Mouse (Mus musculus) MEL-GATA-1-ER (cell line): ENCODE data around the gene Hist2h3c2.
"Not testable (repeated sequence)": the region's sequence is repeated elsewhere in the genome, so short reads cannot be mapped to it uniquely, and the experiment has no call there.

Source experiments
- DNase-seq: peaks from one replicate; pipeline ENCODE4 v3.0.0-alpha.2; 2012; ENCODE audit warnings: low read depth; ENCODE audit errors: extremely low read depth

Hist2h3c2 gene

DNA sequence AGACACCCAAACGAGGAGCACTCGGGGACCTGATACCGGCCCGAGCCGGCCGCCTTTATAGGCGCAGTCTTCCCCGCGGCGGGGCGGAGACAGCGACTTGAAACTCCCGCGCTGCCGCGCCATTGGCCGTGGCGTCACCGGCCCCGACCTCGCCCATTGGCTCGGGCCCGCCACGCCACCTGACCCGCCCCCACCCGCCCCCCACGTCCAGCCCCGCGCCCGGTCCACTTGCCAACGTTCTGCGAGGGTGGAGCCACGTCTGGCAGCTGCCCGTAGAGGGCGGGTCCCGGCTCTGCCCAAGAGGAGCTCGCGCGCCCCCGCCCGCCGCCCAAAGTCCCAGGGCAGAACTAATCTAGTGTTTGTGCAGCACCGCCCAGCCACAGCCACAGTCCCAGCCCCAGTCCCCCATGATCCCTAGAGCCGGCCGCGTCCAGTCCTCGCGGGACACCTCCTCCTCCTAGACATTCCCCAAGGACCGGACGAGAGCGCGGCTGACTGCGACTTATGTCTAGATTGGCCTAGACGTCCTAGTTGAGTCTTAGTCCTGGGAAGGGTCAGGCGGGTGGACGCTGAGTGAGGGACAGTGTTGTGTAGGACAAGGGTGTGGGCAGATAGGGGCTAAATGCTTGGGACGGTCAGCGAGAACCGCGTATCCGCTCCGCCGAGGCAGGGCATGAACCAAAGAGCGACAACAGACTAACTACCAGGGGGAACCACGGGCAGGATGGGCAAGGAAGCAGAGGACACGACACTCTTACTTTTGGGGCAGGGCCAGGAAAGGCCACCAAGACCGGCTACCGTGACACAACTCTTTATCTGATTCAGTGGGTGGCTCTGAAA is at the start of gene Hist2h3c2:
Gene Hist2h3c2, minus strand, starts transcription at position 174 of the 840 bp plus-strand sequence.
- DNase-seq = not testable (repeated sequence)

DNA sequence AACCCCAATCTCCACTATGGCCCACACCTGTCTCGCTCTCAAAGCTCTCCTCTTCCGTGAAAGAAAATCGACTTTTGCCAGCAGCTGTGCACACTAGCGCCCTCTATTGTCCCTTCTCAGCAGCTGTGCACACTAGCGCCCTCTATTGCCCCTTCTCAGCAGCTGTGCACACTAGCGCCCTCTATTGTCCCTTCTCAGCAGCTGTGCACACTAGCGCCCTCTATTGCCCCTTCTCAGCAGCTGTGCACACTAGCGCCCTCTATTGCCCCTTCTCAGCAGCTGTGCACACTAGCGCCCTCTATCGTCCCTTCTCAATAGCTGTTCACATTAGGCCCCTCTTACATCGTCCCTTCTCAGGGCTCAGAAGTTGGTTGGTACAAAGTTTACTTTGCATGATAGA is 48.4 kb upstream of the Hist2h3c2 start:
- not testable (repeated sequence) for DNase-seq

DNA sequence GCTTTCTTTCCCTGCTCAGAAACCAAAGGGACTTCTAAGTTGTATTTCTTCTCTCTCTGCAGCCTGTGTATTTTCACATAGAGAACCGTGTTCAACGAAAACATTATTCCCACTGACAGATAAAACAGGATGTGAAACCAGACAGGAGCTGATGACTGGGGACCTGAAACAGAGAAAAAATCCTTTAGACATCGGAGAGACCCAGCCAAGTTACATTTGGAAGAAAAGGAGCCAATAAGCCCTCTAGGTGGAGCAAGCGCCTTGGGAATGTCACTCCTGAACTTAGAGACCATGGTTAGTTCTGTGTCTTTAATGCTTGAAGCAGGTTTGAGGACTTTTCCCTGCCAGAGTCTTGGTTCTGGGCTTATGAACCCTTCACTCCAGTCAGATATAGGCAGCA is 45.5 kb upstream of the Hist2h3c2 start:
- no peak for DNase-seq

- DNase-seq = no peak
Observed at GRCm38 (mm10) chr3:96280660-96281059, 41.7 kb upstream of the Hist2h3c2 start.

GRCm38 (mm10) chr3:96277800-96278624 is 39.1 kb upstream of the Hist2h3c2 start:
- peak; percentile 99 for DNase-seq

DNA sequence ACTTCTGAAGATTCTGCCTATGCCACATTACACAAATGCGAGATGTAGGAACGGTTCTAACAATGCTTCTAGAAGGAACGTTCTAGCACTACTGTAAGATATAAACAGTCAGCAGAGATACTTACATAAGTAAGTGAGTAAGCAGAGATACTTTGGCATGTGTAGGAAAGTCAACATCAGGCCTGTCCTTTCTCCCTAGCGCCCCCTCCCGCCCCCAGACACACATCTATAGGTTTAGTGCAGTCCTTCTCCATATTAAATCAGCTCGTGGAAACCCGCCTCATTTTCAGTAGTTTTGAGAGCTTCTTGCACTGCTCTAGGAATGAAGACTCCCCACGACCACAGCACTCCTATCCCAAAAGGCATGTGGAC is 38.5 kb upstream of the Hist2h3c2 start:
- DNase-seq = peak; percentile 96

- DNase-seq = no peak
Observed at GRCm38 (mm10) chr3:96273591-96274465, 34.9 kb upstream of the Hist2h3c2 start.

DNA sequence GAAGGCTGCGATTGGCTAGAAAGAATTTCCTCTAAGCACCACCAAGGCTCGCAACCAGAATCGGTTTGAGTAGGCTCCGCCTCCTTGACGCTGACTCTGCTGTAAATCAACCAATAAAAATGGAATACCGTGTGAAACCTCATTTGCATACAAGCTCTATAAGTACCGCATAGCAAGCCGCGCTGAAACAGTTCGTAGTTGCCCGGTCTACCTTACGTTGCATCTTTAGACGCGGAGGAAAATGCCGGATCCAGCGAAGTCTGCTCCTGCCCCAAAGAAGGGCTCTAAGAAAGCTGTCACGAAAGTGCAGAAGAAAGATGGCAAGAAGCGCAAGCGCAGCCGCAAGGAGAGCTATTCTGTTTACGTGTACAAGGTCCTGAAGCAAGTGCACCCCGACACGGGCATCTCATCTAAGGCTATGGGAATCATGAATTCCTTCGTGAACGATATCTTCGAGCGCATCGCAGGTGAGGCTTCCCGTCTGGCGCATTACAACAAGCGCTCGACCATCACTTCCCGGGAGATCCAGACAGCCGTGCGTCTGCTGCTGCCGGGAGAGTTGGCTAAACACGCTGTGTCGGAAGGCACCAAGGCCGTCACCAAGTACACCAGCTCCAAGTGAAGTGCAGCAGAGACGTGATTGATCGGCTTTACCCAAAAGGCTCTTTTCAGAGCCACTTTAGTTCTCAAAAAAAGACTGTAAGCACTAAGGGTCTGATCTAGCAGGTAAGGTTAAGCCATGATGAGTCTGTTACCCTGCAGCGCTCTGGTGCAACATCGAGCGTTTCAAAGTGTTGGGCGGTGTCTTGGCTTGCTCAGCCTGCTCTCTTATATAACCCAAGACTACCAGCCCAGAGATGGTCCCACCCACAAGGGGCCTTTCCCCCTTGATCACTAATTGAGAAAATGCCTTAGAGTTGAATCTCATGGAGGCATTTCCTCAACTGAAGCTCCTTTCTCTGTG is 30.9 kb upstream of the Hist2h3c2 start, which contains the start of gene Hist2h2bb:
Gene Hist2h2bb, plus strand, starts transcription at position 242 of the 964 bp plus-strand sequence.
- DNase-seq = peak; percentile 100

DNA sequence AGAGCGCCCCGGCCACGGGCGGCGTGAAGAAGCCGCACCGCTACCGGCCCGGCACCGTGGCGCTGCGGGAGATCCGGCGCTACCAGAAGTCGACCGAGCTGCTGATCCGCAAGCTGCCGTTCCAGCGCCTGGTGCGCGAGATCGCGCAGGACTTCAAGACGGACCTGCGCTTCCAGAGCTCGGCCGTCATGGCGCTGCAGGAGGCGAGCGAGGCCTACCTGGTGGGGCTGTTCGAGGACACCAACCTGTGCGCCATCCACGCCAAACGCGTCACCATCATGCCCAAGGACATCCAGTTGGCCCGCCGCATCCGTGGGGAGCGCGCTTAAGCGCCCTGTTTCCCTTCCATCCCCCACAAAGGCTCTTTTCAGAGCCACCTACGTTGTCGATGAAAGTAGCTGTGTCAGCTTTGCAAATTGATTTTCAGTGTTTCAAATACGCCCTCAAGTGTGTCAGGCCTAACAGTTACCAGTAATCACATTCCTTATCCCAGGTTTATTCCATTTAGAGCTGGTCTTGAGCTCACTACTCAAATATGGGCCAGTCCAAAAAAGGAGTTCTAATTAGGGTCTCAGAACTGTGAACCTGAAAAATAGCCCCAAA is 29.9 kb upstream of the Hist2h3c2 start:
- not testable (repeated sequence) for DNase-seq

DNA sequence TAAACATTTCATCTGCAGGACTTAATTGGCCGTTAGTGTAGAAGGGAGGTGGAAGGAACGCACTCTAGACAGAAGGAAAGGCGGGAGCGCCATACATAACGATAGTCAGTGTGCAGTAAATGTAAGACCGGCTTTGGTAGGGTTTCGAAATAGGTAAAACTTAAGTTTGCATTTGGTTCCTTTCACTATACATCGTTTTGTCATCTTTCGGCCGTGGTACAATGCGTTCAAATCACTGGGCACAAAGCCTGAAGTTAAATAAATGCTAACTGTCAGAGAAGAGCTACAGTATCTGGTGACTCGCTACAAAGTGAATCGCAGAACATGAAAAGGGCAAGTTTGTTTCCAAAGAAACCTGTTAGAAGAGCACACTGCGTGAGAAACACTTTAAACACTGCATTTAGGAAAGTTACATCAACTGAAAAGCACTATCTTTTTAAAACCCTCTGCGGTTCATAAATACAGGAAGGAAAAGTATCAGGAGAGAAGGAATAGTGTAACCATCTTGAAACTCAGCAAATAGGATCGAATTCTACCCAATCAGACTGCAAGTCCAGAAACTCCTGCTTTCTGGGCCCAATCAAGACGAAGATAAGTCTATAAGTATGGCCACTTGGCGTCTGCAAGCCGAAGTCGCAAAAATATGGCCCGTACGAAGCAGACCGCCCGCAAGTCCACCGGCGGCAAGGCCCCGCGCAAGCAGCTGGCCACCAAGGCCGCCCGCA is 29.3 kb upstream of the Hist2h3c2 start, which contains the start of gene Hist2h3b:
Gene Hist2h3b, plus strand, starts transcription at position 604 of the 725 bp plus-strand sequence.
- peak; percentile 100 for DNase-seq

DNA sequence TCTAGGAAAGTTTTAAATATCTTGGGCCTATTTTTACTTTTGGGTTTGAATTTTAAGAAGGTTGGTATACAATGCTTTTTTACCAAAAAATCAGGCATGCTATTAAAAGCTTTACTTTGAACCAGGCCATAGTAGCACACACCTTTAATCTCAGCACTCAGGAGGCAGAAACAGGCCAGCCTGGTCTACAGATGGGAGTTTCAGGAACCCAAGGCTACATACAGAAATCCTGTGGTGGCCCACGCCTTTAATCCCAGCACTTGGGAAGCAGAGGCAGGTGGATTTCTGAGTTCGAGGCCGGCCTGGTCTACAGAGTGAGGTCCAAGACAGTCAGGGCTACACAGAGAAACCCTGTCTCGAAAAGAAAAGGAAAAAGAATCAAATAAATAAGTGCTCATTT is 28.6 kb upstream of the Hist2h3c2 start:
- no peak for DNase-seq

DNA sequence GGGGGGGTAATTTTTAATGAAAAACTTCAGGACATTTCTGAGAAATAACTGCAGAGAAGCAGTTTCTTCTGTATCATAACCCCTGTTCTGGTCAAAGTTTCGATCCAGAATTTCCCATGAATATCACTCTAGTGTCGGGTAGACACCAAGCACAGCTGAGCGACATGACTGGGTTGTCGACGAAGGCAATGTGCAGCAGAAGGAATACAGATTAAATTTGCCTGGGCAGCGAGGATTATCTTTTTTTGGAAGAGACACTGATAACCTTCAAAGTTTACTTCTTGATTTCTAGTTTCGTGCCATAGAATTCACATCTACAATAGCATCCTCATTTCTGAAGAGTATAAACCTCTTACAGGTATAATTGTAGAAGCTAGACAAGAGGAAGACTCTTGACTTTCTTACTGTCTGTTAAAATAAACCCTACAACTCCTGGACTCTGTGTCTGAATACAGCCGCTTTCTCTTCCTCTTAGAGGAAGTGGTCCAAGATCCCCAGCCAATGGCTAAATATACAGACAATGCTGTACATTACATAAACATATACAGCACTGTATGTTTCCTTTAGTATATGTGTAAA is 27.3 kb upstream of the Hist2h3c2 start:
- DNase-seq = peak; percentile 84

DNA sequence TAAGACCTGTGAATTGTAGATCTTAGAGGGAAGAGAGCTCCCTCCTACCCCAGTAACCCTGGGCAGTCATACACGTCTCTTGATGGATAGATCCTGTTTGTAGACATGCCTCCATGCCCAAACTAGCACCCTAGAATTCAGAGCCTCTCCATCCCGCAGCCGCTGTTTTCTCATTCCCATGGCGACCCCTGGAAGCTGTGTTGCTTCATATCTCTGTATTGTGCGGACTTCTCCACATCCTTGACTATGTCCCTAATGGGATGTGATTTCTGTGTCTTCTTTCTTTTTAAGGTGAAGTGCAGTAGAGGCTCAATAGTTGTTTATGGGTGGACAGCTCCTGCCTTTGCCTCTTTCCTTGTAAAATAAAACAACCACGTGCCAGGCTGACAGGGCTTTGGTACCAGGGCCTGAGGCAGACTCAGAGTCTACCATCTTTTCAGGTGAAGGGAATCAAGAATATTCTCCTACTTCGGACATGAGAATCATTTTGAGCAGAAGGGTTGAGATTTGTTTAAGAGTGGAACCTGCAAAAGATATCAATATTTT is 25.6 kb upstream of the Hist2h3c2 start:
- no peak for DNase-seq

DNA sequence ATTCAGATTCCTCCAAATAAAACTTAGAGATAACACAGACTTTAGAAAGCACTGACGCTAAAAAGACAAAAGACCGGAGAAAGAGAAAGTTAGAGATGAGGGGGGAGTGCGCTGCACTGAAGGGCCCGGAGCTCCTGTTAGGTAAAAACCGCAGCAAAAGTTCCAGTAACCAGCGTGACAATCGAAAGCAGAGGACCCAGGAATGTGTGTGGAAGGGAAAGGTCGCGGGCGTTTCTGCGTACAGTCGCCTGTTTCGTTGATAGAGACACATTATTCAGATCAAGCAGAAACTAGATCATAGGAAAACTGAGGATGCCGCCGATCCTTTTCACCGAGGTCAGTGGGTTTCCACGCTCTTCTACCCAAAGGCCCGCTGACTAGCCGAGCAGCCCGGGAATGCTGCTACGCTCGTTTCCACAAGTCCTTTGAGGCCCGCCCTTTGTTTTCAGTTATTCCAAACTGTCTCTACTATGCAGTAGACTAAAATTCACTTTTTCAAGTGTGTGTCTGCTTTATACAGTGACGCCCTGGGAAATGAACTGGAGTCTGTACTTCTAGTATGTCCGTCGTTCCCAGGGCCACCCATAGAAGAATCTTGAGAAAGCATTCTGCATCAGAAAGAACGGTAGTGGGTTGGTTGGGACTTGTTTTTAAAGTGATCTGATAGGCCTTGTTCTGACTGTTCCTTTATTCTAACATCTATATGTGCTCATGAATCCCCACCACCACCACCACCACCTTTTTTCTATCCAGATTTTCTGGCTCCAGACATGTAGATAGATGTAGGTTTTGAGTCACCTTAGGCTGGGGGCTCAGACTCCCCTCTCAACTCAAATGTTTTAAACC is 24.9 kb upstream of the Hist2h3c2 start:
- DNase-seq = peak; percentile 83

GRCm38 (mm10) chr3:96262979-96263550 is 24.1 kb upstream of the Hist2h3c2 start, which contains the start of gene Hist2h4:
Gene Hist2h4, minus strand, starts transcription at chr3:96263311.
- peak; percentile 100 for DNase-seq

GRCm38 (mm10) chr3:96262216-96262875 is 23.4 kb upstream of the Hist2h3c2 start:
- DNase-seq = peak; percentile 98
